Mouse (Mus musculus) embryonic facial prominence, embryonic 12.5 days (tissue): ENCODE results near the gene Gng12. TPM values are rescaled to one million over a fixed set of nuclear protein-coding genes. Genes with fewer than 3 reads are reported as not detected.

Experiments
- ATAC-seq: fragments of 200-750 bp; cut with Nextera tagmentation; 2 replicates; pipeline ENCODE4 v1.8.0; 2017; ENCODE audit not compliant: insufficient number of reproducible peaks, insufficient read depth, low FRiP score, low TSS enrichment
- H3K27ac ChIP-seq: fragments of 300-500 bp; sonication (generic); 2 replicates; pipeline ENCODE4 v1.5.1; 2016; ENCODE audit warnings: mild to moderate bottlenecking
- H3K27me3 ChIP-seq: fragments of 300-500 bp; sonication (generic); 2 replicates; pipeline ENCODE4 v1.6.1; 2016; ENCODE audit warnings: mild to moderate bottlenecking, moderate library complexity
- H3K36me3 ChIP-seq: fragments of 300-500 bp; sonication (generic); 2 replicates; pipeline ENCODE4 v1.6.1; 2016; ENCODE audit warnings: mild to moderate bottlenecking
- H3K4me1 ChIP-seq: fragments of 300-500 bp; sonication (generic); 2 replicates; pipeline ENCODE4 v1.6.1; 2016
- H3K4me2 ChIP-seq: fragments of 300-500 bp; sonication (generic); replicated peaks from 2 replicates; pipeline ENCODE4 v1.6.1; 2016; ENCODE audit warnings: mild to moderate bottlenecking, moderate library complexity
- H3K4me3 ChIP-seq: fragments of 300-500 bp; sonication (generic); 2 replicates; pipeline ENCODE4 v1.5.1; 2016; ENCODE audit warnings: mild to moderate bottlenecking
- H3K9ac ChIP-seq: fragments of 300-500 bp; sonication (generic); 2 replicates; pipeline ENCODE4 v1.6.1; 2016; ENCODE audit warnings: mild to moderate bottlenecking, moderate library complexity
- H3K9me3 ChIP-seq: fragments of 300-500 bp; sonication (generic); 2 replicates; pipeline ENCODE4 v1.6.1; 2016; ENCODE audit warnings: mild to moderate bottlenecking, moderate library complexity
- WGBS: fragments of 180-500 bp; shearing (Covaris S2); methylation state at CpG from one replicate; pipeline ENCODE4 v1.1.7; 2016; 5-methylcytosine and 5-hydroxymethylcytosine counted together
- polyA plus RNA-seq: library from polyadenylated mRNA; unstranded; fragments of >200 nt; fragmentation: Nextera tagmentation; extraction: Ambion mirVana; gene quantifications from 2 replicates; pipeline ENCODE4 v1.2.1, GENCODE M21; 2016

The Gng12 gene
- polyA plus RNA-seq, 1 experiment from 2014 or later, result 55.7 TPM

DNA sequence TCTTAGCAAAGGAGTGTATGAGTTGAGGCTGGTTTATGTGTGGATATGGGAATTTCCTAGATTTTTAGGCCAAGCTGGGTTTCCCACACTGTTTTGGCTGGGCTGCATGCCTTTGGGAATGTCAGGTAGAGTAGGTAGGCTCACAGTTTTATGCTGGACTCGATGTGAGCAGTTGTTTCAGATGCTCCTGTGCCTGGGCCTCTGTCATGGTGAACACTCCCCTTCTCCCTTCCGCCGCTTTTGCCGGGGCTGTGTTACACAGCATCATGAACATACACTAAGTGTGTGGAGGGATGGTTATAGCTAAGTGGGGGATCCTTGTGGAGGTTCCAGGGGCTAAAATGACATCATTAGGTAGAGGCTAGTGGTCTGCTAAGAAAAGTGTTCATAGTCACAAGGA is 24.6 kb downstream of the Gng12 start:
- no peaks in the 10 kb centered on the region for H3K9me3 ChIP-seq

DNA sequence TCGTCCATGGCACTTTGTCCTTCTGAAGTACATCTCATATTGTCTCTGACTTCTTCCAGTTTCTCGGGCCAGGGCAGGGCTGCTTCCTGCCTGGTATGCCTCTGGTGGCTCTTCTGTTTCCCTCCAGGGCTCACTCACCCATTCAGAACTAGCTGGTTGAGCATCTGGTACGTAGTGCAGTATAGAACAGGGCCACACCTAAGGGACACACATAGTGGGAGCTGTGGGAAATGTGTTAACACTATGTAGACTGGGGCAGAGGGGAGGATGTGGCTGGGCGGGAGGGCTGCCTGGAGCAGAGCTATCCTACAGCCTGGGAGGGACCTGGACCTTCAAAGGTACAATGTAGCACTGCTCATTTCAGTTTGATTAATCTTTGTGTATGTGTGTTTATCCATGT is 25.6 kb downstream of the Gng12 start:
- no peaks in the 10 kb centered on the region for H3K9me3 ChIP-seq

More for the DNA sequence above, 24.6 kb downstream of the Gng12 start:
- no peak for ATAC-seq
- no peak overlapping the region for H3K4me2 ChIP-seq
- no peaks in the 10 kb centered on the region for H3K27me3 ChIP-seq
- H3K4me1 ChIP-seq, result no peaks in the 10 kb centered on the region
- H3K9ac ChIP-seq, result no peak overlapping the region
- no peak overlapping the region for H3K4me3 ChIP-seq
- no peaks in the 10 kb centered on the region for H3K36me3 ChIP-seq
- no peak overlapping the region for H3K27ac ChIP-seq
- WGBS, result 91% methylated on average over 4 of the region's 4 CpGs

DNA sequence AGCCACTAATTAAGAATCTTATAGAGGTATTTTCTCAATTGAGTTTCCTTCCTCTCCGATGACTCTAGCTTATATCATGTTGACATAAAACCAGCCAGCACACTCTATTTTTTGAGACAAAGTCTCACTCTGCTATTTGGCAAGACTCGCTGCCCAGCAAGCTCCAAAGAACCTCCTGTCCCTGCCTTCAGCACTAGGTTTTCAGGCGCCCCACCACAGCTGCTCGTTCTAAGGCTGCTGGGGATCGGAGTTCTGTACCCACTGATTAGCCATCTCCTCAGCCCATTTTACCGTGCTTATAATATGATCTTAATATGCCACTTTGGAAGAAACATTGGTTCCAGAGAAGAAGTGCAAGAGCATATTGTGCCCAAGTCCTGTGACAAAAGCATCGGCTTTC is 26.3 kb downstream of the Gng12 start:
- Histone ChIP-seq H3K4me3 (no peak overlapping the region), H3K36me3 (no peaks in the 10 kb centered on the region), H3K4me1 (0 out of 2 replicates have a peak, but pooled peaks cover 3% of the 10 kb centered on the region), H3K27ac (no peak overlapping the region), H3K9ac (no peak overlapping the region), H3K4me2 (no peak overlapping the region), H3K27me3 (no peaks in the 10 kb centered on the region), H3K9me3 (no peaks in the 10 kb centered on the region)
- ATAC-seq, result no peak
- 88% methylated on average over 7 of the region's 7 CpGs for WGBS

More for the DNA sequence above, 25.6 kb downstream of the Gng12 start:
- H3K4me3 ChIP-seq, result no peak overlapping the region
- ATAC-seq, result no peak
- no peak overlapping the region for H3K9ac ChIP-seq
- WGBS, result 83% methylated on average over 4 of the region's 4 CpGs
- H3K36me3 ChIP-seq, result no peaks in the 10 kb centered on the region
- no peak overlapping the region for H3K27ac ChIP-seq
- 0 out of 2 replicates have a peak, but pooled peaks cover 3% of the 10 kb centered on the region for H3K4me1 ChIP-seq
- H3K27me3 ChIP-seq, result no peaks in the 10 kb centered on the region
- no peak overlapping the region for H3K4me2 ChIP-seq

DNA sequence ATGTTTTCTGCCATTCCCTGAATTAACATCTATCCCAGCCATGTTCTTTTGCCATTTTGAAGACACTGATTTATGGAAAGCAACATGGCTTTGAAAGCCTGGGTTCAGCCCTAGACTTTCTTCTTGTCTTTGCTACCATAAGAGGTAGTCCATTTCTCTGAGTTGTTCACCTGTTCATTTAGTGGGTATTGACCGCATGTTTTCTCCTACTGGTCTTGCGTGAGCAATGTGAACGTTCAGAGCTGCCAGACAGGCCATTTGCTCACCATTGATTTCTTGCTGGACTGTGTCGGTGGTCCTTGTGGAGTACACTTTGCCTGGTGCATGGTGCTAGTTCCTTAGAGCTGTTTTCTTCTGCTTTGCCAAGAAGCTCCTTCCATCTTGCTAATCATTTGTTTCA is 27.7 kb downstream of the Gng12 start:
- Histone ChIP-seq H3K4me2 (no peak overlapping the region), H3K4me1 (0 out of 2 replicates have a peak, but pooled peaks cover 3% of the 10 kb centered on the region), H3K9ac (no peak overlapping the region), H3K36me3 (no peaks in the 10 kb centered on the region), H3K9me3 (no peaks in the 10 kb centered on the region), H3K27ac (no peak overlapping the region), H3K27me3 (no peaks in the 10 kb centered on the region), H3K4me3 (no peak overlapping the region)
- 89% methylated on average over 4 of the region's 4 CpGs for WGBS
- ATAC-seq, result no peak

DNA sequence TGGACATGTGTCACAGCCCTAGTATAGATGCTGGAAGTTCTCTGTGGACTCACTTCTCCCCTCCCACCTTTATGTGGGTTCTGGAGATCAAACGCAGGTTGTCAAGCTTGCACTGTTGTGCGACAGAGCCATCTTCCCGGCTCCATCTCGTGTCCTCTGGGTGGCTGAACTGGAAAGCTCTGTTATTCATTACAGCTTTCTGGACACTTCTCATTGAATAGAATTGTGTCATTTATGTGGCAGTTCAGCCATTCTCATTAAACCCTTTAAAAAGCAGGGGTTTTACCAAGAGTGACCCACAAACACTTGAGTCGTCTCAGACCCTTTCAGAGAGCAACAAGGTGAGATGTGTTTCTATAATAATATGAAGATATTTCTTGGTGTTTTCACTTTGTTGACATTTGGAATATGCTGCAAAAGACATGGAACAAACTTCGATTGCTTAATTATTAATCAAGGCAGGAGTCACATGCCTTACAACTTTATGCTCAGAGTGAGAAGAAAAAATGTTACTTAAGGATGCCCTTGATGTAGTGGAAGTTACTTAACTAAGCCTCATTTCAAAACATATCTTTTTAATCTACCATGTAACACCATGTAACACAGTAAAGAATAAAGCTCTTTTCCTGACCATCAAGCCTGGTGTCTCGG is 28.2 kb downstream of the Gng12 start:
- H3K9me3 ChIP-seq, result no peaks in the 10 kb centered on the region
- 78% methylated on average over 7 of the region's 7 CpGs for WGBS
- H3K9ac ChIP-seq, result no peak overlapping the region
- no peaks in the 10 kb centered on the region for H3K36me3 ChIP-seq
- no peaks in the 10 kb centered on the region for H3K27me3 ChIP-seq
- H3K27ac ChIP-seq, result no peak overlapping the region
- no peak overlapping the region for H3K4me3 ChIP-seq
- ATAC-seq, result no peak
- H3K4me1 ChIP-seq, result 0 out of 2 replicates have a peak, but pooled peaks cover 3% of the 10 kb centered on the region
- no peak overlapping the region for H3K4me2 ChIP-seq

DNA sequence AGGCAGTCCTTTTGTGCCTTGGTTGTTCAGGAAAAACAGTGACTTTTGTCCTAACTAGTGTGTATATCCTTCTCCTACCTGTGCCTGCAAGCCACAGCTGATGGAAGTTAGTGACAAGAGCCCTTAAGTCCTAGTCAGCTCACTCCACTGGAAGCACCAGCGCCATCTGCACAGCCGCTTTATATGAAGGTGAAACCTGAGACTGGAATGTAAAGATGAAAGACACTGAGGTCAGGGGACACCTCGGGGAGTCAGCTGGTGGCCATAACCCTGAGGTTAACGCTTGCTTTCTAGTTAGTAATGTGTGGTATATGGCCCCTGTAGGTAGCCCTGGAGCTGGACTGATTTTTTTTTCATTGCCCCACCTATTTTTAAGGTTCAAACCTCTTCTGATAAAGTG is 30.1 kb downstream of the Gng12 start:
- Histone ChIP-seq H3K36me3 (no peaks in the 10 kb centered on the region), H3K9ac (no peak overlapping the region), H3K4me3 (no peak overlapping the region), H3K4me2 (no peak overlapping the region), H3K27me3 (no peaks in the 10 kb centered on the region), H3K4me1 (0 out of 2 replicates have a peak, but pooled peaks cover 3% of the 10 kb centered on the region), H3K9me3 (no peaks in the 10 kb centered on the region), H3K27ac (no peak overlapping the region)
- 11% methylated on average over 4 of the region's 4 CpGs for WGBS
- ATAC-seq, result no peak

DNA sequence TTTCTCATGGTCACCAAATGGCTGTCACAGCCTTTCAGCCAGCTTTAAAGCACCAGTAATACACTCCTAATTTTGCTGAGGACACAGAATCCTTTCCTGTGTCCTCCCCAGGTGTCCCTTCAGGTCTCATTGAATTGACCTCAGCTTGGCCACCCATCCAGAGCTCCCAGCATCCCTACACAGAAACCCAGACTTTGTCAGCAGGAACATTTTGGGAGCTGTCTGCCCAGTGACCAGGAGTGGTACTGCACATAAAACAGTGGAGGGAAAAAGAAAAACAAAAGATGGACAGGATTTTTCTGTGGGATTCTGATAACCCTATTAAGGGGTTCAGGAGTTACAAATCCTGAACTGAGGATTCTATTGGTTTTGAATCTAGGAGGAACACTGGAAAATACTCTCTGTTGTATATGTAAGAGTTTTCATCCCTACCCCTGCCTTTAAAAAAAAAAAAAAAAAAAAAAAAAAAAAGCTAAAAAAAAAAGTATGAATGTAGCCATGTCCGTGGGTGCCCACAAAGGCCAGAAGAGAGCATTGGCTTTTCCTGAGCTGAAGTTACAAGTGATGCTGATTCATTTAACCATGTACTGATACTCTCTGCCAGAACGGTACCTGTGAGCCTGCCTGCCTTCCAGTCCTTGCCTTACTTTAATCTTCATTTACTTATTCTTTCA is 32.9 kb downstream of the Gng12 start:
- no peak for ATAC-seq

DNA sequence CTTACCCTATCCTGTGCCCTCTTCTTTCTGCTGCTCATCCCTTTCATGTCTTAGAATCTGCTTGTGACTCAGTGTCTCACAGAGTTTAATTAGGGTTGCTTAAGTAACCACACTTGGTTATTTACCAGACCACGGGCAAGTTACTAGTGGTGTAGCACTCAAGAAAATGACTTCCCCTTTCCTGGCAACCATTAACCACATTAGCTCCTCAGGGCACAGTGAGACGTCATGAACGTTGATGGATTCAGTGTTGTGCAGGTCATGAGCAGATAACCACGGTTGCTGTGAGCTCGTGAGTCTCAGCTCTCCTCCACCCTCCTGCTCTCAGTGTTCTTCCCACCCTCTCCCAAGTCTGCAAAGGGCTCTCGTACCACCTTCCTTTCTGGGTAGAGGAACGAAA is 33.5 kb downstream of the Gng12 start:
- no peak overlapping the region for H3K4me3 ChIP-seq
- no peak for ATAC-seq

More for the DNA sequence above, 32.9 kb downstream of the Gng12 start:
- H3K4me2 ChIP-seq, result no peak overlapping the region
- 0 out of 2 replicates have a peak, but pooled peaks cover 3% of the 10 kb centered on the region for H3K4me1 ChIP-seq
- no peak overlapping the region for H3K9ac ChIP-seq
- 80% methylated on average over 2 of the region's 2 CpGs for WGBS
- no peaks in the 10 kb centered on the region for H3K36me3 ChIP-seq
- H3K9me3 ChIP-seq, result no peaks in the 10 kb centered on the region
- no peak overlapping the region for H3K27ac ChIP-seq
- no peaks in the 10 kb centered on the region for H3K27me3 ChIP-seq
- no peak overlapping the region for H3K4me3 ChIP-seq

DNA sequence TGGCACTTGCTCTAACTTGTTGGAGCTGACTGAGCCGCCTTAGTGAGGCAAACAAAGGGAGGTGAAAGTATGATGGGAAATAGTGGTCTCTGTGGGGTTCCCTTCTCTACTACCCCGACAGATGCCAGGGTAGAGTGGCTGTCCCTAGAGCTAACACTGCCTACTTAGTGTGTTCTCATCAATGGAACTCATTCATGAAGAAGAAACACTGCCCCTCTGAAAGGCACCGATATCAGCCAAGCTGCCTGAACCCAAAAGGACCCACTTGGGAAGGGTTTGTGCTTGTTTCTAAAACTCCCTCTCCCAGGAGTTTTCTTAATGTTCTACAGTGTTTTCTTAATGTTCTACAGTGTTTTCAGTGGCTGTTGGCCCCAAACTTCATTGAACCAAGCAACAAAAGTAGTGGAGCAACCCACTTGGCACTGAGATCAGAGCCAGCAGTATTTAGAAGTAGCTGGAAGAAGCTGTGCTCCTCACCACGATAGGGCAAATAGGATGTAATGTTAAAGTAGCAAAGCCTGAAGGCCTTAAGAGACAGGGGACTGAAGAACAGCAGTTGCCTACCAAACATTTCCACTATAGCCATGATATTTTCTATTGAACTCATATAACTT is 36.1 kb downstream of the Gng12 start:
- H3K9ac ChIP-seq, result no peak overlapping the region
- no peaks in the 10 kb centered on the region for H3K4me1 ChIP-seq
- H3K4me3 ChIP-seq, result no peak overlapping the region
- no peaks in the 10 kb centered on the region for H3K9me3 ChIP-seq
- H3K4me2 ChIP-seq, result no peak overlapping the region
- no peak for ATAC-seq
- WGBS, result 68% methylated on average over 4 of the region's 4 CpGs
- no peaks in the 10 kb centered on the region for H3K36me3 ChIP-seq
- no peaks in the 10 kb centered on the region for H3K27me3 ChIP-seq
- no peak overlapping the region for H3K27ac ChIP-seq

More for the DNA sequence above, 33.5 kb downstream of the Gng12 start:
- Histone ChIP-seq H3K9ac (no peak overlapping the region), H3K27ac (no peak overlapping the region), H3K4me2 (no peak overlapping the region), H3K27me3 (no peaks in the 10 kb centered on the region), H3K4me1 (0 out of 2 replicates have a peak, but pooled peaks cover 3% of the 10 kb centered on the region), H3K36me3 (no peaks in the 10 kb centered on the region), H3K9me3 (no peaks in the 10 kb centered on the region)
- 48% methylated on average over 7 of the region's 7 CpGs for WGBS

DNA sequence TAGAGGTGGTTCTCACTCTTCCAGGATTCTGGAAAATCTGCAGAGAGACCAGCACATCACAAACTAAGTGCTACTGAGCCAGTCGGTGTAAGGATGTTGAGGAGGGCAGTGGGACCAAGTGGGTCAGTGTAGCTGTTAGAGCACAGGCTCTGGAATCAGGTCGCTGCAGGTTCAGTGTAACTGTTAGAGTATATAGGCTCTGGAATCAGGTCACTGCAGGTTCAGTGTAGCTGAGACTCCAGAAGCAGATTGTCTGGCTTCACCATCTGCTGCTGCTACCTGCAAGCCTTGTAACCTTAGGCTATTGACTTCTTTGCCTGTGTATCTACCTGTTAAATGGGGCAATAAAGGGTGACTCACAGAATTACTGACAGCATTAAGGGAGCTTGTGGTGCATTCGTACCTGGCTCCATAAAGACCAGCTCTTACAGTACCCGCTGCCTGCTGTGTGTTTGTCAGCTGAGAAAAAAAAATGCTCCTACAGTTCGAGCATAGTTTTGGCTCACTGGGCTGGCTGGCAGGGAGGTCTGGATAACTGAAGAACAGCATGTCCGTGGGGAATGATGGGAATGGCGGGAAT is 44.5 kb downstream of the Gng12 start:
- H3K27me3 ChIP-seq, result no peaks in the 10 kb centered on the region
- no peak overlapping the region for H3K4me2 ChIP-seq
- no peak overlapping the region for H3K4me3 ChIP-seq
- H3K27ac ChIP-seq, result no peak overlapping the region
- WGBS, result 80% methylated on average over 7 of the region's 7 CpGs
- no peaks in the 10 kb centered on the region for H3K36me3 ChIP-seq
- peaks cover 16% of the 10 kb centered on the region; the same call in 1 of the 2 replicates for H3K4me1 ChIP-seq
- no peak for ATAC-seq
- H3K9me3 ChIP-seq, result no peaks in the 10 kb centered on the region
- no peak overlapping the region for H3K9ac ChIP-seq

DNA sequence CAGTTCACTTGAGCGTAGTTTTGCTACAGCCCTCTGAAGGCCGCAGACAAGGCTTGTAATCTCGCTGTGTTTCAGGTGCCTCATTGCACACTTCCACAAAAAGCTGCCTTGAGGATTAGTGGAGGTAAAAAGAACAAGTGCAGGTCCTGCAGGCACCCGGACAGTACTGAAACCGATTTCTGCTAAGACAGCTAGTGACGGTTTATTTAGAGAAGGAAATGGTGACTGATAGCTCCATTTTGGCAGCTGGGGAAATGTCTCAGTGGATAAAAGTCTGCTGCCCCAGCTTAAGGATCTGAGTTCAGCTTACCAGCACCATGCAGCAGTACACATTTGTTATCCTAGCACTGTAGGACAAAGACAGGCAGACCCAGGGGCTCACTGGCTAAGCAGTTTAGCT is 45.6 kb downstream of the Gng12 start:
- ATAC-seq, result no peak
- 64% methylated on average over 6 of the region's 6 CpGs for WGBS
- no peak overlapping the region for H3K27ac ChIP-seq
- H3K27me3 ChIP-seq, result no peaks in the 10 kb centered on the region
- no peak overlapping the region for H3K9ac ChIP-seq
- H3K4me2 ChIP-seq, result no peak overlapping the region
- no peak overlapping the region for H3K4me3 ChIP-seq
- H3K4me1 ChIP-seq, result peaks cover 16% of the 10 kb centered on the region; the same call in 1 of the 2 replicates
- H3K36me3 ChIP-seq, result no peaks in the 10 kb centered on the region
- H3K9me3 ChIP-seq, result no peaks in the 10 kb centered on the region
